Mouse (Mus musculus) thymus, postnatal 14 days (tissue): ENCODE measurements around the gene Dazap1.

Experiments used
- DNase-seq: peaks from one replicate; pipeline ENCODE4 v3.0.0; 2021

Gene Dazap1

GRCm38 (mm10) chr10:80324120-80325037 lies 63.1 kb downstream of the Dazap1 start:
- no peak for DNase-seq

DNA sequence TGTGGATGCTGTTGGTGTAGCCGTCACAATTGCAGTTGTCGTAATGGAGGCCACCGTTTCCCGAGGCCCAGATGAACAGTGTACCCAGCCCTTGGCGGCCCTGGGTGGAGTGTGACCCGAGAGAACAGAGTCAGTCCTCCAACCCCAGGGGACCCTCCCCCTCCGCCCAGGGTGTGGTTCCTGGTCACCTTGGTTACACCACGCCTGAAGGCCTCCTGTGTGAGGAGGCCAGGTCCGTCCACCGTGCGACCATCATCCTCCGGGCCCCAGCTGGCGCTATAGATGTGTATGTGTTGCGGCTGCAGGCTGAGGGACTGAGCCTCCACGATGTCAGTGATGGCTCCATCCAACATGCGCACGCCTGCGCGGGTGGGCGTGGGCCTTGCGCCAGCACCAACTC lies 63.8 kb downstream of the Dazap1 start:
- DNase-seq, result no peak

GRCm38 (mm10) chr10:80329273-80330081 lies 68.2 kb downstream of the Dazap1 start, which contains the start of the genes Pcsk4 and Reep6:
Gene Pcsk4, minus strand, starts transcription at chr10:80329498.
Gene Reep6, plus strand, starts transcription at chr10:80329953.
- peak; percentile 77 for DNase-seq

DNA sequence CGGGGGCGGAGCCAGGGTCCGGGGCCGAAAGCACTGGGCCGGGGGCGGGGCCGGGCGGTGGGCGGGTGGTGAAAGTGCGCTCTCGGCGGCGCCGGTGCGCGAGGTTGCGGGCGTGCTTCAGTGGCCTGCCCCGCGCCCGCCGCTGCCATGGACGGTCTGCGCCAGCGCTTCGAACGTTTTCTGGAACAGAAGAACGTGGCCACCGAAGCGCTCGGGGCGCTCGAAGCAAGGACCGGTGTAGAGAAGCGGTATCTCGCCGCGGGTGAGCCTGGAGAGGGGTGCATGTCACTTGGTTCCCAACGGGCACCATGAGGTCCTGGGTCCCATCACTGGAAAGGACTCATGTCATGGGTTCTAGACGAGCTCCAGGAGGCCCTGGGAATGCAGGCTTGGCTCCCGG lies 68.8 kb downstream of the Dazap1 start:
- DNase-seq, result no peak

DNA sequence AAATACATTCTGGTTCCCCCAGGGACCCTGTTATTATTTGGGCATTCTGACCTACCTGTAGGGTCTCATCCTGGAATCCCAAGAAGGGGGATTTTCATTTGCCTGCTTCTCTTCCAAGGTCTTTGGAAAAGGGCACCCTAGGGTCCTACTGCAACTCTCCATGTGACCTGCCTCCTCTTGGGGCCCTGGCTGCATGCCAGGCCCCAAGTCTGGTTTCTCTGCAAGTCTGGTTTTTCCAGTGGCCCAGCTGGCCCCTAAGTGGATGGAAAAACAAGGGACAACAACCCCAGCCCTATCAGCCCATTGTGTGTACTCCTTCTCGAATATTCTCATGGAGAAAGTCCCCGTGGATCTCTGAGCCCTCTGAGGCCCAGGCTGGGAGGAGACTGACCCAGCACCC lies 69.6 kb downstream of the Dazap1 start:
- no peak for DNase-seq

DNA sequence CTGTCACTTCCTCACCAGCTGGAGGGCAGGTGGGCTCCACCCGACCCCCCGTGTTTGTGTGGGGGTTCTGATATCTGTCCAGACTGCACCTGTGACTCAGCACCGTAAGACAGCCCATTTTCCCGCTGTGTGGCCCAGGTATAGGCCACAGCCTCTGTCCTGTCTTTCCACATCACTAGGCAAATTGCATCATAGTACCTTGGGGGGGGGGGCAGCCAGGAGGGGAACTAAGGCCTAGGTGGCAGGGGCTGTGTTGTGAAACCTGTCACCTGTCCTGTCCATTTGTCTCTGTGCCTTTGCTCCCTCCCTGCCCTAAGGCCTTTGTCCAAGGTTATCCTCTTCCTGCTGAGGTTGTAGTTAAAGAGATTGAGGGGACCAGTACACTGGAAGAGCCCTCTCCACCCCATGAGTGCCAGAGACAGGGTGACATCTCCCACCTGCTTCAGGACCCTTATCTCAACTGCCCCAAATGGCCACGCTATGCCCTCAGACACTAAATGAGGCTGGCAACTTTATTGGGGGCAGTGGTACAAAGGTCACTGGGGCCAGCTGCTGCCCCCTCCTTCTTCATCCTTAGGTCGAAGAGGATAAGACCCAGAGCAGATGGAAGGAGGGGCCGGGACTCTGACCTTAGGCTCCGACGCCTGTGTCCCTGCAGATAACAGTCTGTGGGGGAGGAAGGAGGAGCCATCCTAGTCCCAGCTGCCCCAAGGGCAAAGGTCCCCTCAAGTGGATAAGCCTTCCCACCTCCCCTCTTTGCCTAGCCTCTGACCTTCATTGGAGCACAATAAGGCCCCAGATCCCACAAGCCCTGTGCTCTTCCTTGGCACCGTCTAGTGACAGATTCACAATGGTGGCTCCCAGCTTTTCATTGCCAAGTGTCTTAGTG lies 70.6 kb downstream of the Dazap1 start:
- no peak for DNase-seq

GRCm38 (mm10) chr10:80332525-80332989 lies 71.3 kb downstream of the Dazap1 start:
- no peak for DNase-seq

DNA sequence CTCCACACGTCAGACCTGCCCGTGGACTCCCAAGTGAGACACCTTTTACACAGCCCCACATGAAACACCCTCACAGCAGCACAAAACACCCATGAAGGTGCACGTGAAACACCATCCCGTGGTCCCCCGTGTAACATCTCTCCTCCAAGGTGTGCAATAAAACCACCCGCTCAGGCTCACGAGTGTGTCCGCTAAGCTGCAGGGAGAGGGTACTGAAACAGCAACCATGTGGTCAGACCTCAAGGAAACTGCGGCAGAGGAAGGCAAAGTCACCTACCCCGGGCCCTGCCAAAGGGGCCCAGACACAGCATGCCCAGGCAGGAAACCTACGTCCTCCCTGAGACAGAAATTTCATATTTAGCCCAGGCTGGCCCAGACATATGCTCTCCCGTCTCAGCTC lies 75.0 kb downstream of the Dazap1 start:
- no peak for DNase-seq
